Mouse (Mus musculus) cerebellum, postnatal 10 days (tissue): ENCODE results near the gene Rcc1.
A peak's percentile ranks its signal among the peaks of the same experiment; 100 is the strongest.

Experiments
- DNase-seq, 2 experiments: peaks; one replicate each; pipeline ENCODE4 v3.0.0; 2021; ENCODE audit warnings: mixed read lengths in 2 of 2

The Rcc1 gene

GRCm38 (mm10) chr4:132354571-132354970 lies 1.2 kb upstream of the Rcc1 start:
- peak; percentile 33 to 37 for DNase-seq

DNA sequence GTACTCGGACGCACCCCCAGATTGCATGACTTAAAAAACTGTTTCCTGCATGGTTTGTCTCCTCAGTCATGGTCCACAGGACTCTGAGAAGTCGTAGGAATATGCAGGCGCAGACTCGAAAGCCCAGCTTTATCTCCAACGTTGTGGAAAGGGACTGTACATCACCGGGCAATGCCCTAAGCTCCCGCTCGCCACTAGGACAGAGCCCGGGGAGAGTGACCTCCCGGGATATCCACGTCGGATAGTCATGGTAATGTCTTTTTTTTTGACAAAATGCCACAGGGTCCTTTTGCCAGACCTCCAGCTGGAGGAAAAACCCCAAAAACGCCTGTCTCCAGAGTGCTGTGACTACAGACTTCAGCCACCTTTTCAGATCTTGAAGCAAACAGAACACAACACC lies 666 bp downstream of the Rcc1 start:
- peak; percentile 35 to 37 for DNase-seq

- DNase-seq, result no peak
Measured at GRCm38 (mm10) chr4:132351401-132351800, 2.0 kb downstream of the Rcc1 start.

- no peak for DNase-seq
Measured at GRCm38 (mm10) chr4:132350854-132351253, 2.6 kb downstream of the Rcc1 start.

GRCm38 (mm10) chr4:132350123-132350740 lies 3.2 kb downstream of the Rcc1 start:
- DNase-seq, result no peak

DNA sequence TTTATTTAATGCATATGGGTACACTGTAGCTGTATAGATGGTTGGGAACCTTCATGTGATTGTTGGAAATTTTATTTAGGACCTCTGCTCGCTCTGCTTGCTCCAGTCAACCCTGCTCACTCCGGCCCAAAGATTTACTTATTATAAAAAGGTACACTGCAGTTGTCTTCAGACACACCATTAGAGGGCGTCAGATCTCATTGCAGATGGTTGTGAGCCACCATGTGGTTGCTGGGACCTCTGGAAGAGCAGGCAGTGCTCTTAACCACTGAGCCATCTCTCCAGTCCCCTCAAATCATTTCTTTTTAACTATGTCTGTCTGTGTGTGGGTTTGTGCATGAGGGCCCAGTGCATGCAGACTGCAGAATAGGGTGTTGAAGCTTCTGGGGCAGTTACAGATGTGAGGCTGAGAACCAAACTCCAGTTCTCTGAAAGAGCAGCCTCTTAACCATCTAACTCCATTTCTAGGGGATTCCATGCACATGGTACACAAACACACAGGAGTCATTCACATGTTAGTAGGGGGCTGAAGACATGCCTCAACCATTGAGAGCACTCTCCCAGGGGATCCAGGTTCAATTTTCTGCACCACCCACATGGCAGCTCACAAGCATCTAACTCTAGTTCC lies 3.8 kb downstream of the Rcc1 start:
- DNase-seq, result no peak

DNA sequence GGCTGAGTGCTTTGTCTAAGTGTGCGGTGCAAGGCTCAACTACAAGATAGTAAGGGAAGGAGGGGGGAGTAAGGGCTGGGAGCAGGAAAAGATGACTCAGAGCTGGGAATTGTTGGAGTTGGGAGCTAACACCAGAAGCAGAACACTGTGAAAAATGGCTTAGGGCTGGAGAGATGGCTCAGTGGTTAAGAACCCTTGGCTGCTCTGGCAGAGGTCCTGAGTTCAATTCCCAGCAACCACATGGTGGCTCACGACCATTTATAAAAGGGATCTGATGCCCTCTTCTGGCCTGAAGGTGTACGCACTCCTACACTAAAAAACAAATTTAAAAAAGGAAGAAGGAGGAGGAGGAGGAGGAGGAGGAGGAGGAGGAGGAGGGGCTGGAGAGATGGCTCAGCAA lies 6.7 kb downstream of the Rcc1 start:
- DNase-seq, result no peak

- no peak for DNase-seq
Measured at GRCm38 (mm10) chr4:132346261-132346660, 7.1 kb downstream of the Rcc1 start.

DNA sequence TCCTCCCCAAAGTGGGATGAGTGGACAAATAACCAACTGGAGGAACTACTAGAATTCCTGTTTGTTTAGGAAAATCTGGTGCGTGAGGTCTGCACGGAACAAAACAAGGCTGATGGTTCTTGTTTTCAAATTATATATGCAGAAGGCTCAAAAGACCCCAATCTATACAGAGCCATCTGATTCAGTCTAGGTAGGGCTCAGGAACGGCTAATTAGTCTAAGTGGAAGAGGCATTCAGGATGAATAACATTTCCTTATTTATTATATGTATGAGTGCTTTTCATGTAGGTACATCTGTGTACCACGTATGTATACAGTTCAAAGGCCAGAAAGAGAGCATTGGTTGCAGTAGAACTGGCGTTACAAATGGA lies 7.6 kb downstream of the Rcc1 start:
- DNase-seq, result no peak

DNA sequence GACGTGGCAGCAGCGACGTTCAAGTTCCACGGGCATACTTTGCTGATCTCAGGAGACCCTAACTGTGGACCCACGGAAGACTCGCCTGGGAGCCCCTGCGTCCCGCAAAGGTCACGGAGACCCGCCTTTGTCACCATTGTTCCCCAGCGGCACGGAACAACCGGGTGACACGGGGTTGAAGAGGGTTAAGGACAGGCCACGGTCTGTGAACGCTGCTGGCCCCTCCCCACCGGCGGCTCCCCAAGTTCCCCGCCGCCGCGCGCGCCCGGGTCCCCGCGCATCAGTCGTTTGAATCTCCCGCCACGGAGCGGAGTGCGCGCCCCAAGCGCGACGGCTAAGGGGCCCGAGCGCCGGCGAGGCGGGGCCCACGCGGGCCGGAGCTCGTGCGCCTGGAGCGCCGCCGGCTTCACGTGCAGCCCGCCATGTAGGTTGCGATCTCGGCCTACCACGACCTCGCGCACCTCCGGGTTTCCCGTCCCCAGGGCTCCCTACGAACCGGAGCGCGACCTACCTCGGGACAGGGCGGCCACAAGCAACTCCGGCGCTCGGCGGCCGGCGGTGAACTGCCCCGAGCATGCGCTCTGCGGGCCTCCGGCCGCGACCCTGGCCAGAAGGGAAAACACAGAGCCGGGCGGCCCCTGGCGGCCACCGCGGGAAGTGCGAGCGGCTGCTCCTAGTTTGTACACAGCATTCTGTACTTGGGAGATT lies 8.1 kb downstream of the Rcc1 start:
- DNase-seq, result peak; percentile 99

- no peak for DNase-seq
Measured at GRCm38 (mm10) chr4:132344403-132345134, 8.8 kb downstream of the Rcc1 start.

- DNase-seq, result no peak
Measured at GRCm38 (mm10) chr4:132341451-132341850, 12.0 kb downstream of the Rcc1 start.

DNA sequence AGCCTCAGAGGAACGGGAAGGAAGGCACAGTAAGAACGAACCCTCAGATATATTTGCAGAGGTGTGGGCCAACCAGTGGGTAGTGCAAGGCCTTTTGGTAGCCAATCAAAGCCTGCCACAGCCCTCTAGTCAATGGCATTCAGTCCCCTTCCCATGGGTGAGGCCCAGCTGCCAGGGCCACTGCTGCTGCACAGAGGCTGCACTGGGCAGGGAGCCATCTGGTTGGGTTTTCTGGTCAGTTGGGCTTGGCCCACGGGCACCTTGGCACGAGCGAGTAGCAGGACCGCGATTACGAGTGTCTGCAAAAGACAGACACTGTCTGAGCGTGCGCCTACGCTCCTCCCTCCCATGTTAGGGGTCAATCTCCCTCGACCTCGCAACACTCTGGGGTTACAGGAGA lies 14.5 kb downstream of the Rcc1 start:
- peak; percentile 87 to 90 for DNase-seq

GRCm38 (mm10) chr4:132332880-132333279 lies 20.5 kb downstream of the Rcc1 start:
- DNase-seq, result no peak

- DNase-seq, result no peak
Measured at GRCm38 (mm10) chr4:132331960-132332359, 21.4 kb downstream of the Rcc1 start.

GRCm38 (mm10) chr4:132329835-132330354 lies 23.5 kb downstream of the Rcc1 start:
- DNase-seq, result no peak

- DNase-seq, result peak; percentile 94 to 96
Measured at GRCm38 (mm10) chr4:132329115-132329834, 24.1 kb downstream of the Rcc1 start, which contains the start of gene Trnau1ap. Trnau1ap (minus strand) TSS chr4:132329538.

GRCm38 (mm10) chr4:132328391-132328982 lies 24.9 kb downstream of the Rcc1 start:
- no peak for DNase-seq

DNA sequence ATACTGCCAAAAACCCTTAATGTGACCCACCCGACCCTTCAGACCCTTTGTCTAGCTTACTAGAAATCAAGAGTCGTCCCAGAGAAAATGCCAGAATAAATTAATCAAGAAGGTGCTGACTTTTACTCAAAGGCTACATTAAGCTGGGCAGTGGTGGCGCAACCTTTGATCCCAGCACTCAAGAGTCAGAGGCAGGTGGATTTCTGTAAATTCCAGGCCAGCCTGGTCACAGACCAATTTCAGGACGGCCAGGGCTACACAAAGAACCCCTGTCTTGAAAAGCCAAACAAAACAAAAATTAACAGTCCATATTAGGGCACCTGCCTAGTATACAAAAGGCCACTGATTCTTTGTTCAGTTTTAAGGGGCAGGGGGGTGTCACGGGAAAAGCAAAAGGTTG lies 26.9 kb downstream of the Rcc1 start:
- no peak for DNase-seq

DNA sequence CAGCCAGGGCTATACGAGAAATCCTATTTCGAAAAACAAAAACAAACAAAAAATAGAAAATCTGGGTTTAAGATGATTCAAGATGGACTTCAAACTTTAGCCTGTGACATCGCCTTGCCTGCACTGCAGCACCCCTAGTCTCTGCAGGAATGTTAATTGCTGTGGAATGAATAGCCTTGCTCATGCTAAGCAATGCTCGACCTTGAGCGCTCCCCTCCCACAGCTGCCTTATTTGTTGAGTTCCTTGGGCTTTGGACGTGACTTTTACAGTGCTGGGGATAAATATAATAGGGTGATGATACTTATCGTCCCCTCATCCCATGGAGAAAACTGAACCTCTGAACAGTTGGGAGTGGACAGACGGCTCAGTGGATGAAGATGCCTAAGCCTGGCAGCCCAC lies 37.7 kb downstream of the Rcc1 start:
- no peak for DNase-seq

DNA sequence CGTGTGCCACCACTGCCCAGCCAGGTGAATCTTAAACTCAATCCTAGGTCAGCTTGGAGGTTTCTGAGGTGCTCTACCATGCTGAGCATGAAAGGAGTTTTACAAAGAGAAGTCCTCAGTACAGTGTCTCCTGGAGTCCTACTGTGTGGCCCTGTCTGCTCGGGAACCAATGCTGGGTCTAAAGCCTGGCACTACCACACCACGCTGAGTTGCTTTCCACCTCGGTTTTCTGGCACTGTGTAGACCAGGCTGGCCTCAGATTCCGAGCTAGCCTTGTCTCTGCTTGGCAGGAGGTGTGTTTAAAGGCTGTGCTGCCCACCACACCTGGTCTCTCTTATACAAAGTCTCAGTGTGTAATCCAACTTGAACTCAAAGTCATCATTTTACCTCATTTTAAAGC lies 40.8 kb downstream of the Rcc1 start:
- DNase-seq, result no peak

DNA sequence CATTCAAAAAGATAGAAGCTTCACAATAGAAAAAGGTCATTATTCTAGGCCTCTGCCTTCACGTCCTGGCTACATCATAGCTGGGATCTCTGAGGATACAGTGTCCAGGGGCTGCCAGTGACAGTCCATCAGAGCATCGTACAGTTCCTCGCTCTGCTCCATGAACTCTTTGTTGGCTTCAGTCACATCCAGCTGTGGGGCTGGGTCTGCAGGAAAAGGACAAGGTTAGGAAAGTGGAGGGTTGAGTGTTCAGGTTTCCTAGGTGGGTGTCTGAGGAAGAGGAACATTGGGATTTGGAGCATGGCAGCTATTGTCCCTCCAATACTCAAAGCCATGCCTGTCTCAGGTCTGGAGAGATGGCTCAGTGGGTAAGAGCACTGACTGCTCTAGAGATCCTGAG lies 41.6 kb downstream of the Rcc1 start:
- no peak for DNase-seq
